Mouse (Mus musculus) layer of hippocampus, postnatal 36 days (tissue): ENCODE measurements around the gene Inpp5e. TPM values are rescaled to one million over a fixed set of nuclear protein-coding genes. Genes with fewer than 3 reads are reported as not detected.
A peak's percentile ranks its signal among the peaks of the same experiment; 100 is the strongest.

ENCODE experiments used
- DNase-seq, 2 experiments: peaks; one replicate each; pipeline ENCODE4 v3.0.0; 2022
- total RNA-seq, 2 experiments: library from RNA; stranded (reverse); gene quantifications; 2 replicates each; pipeline ENCODE4 v1.2.3; 2021

The Inpp5e gene
- total RNA-seq, 2 experiments from 2014 or later, result 21.1 to 22.1 TPM

GRCm38 (mm10) chr2:26362991-26363390 is 46.0 kb downstream of the Inpp5e start:
- no peak for DNase-seq

- no peak for DNase-seq
Measured at GRCm38 (mm10) chr2:26360772-26361171, 48.2 kb downstream of the Inpp5e start, which contains the start of gene Card9. Gene Card9 (minus strand): TSS chr2:26360918.

- no peak for DNase-seq
Measured at GRCm38 (mm10) chr2:26359983-26360382, 49.0 kb downstream of the Inpp5e start.

- no peak for DNase-seq
Measured at GRCm38 (mm10) chr2:26358667-26359320, 50.2 kb downstream of the Inpp5e start.

DNA sequence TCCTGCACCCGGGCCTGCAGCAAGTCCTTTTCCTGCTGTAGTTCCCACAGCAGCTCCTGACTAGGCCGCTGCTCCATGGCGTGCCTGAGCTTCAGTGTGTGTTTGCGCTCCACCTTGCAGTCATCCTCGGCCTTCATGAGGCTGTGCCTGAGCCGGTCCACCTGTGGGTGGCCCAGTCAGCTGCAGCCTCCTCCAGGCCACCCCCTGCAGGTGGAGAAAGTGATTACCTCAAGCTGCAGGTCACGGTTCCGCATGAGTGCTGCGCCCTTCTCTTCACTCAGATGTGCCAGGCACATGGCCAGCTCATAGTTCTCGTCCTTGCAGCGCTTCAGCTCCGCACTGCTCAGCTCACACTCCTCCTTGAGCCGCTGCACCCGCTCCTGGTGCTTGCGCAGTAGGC is 51.5 kb downstream of the Inpp5e start:
- no peak for DNase-seq

DNA sequence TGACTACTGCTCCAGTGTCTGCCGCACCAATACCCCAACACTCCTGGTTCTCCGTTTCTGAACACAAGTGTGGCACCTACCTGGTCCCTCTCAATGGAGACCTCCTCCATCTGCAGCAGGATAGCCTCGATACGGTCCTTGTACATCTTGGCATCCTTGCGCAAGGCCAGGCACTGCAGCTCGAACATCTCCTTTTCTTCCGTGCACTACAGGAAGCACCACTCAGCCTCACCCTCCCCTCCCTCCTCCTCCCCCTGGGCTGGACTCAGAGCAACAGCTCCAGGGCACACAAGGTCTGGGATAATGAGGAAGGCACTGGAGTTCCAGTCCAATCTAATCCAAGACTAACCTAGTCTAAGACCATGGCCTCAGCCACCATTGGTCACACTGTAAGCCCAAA is 52.3 kb downstream of the Inpp5e start:
- no peak for DNase-seq

GRCm38 (mm10) chr2:26356231-26356630 is 52.8 kb downstream of the Inpp5e start:
- DNase-seq, result no peak

- no peak for DNase-seq
Measured at GRCm38 (mm10) chr2:26354401-26354800, 54.6 kb downstream of the Inpp5e start.

DNA sequence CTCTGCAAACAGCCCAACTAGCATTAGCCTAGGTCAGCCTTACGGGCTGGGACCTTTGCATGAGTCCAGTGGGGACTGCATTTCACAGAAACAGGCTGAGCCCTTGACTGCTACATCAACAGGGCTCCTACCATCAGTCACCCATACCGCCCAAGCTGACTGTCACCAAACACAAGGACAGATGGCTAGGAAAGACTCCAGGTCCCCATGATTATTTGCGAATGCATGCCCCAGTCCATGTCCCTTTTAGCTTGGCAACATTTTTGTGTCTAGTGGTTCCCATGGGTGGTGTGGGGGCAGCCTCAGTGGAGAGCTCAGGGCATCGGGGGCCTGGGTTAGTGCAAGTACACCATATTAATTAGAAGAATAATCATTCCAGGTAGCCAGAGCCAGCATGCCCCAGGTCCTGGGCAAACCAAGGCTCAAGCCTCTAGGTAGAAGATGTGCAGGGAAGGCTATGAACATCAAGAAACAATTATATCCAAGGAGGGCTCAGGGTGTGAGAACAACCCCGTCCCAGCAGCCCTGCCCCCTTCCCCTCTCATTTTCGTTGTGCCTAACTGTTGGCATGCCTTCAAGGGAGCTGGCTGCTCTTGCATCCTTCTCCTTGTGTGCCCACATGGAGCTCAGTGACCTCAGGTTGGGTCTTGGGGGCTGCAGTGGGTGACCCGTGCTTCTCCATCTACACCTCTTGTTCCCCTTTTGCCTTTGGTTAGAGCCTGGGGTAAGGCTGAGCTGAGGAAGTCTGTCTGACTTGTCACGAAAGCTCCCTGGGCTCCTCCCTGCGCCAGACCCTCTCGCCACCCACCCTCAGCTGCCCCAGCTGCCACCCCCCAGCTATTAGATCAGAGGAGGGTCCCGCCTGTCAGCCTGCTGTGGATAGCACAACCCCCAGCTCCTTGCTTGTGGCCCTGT is 55.7 kb downstream of the Inpp5e start:
- DNase-seq, result no peak

DNA sequence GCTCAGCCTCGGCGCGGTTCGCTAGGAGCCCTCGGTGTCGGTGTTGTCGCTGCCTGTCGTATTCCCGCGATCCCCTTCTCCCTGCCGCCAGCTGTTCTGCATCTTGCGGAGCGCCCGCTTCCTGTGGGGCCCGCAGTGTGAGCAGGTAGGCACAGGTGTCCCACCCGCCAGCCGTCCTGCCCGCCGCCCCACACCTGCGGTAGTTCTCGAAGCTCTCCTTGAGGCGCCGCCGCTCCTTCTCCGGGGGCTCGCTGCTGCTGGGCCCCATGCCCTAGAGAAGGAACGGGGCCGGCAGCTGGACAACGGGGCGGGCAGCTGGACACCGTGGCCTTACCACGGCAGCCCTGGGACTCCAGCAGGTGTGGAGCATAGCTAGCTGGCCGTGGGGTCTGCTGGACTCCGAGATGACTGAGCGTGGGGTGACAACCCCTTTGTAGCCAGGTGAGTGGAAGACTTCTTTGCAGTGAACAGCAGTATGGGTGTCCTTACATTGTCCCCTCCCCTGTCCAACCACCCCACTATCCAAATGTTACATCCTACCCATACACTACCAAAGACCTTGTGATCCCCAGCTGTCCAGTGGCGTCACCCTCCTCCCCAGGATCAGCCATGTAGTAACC is 56.6 kb downstream of the Inpp5e start:
- peak in 1 of 2 experiments; percentile 49 for DNase-seq

GRCm38 (mm10) chr2:26351358-26352290 is 57.4 kb downstream of the Inpp5e start, which contains the start of gene Dnlz:
Gene Dnlz (minus strand): TSS chr2:26352110.
- DNase-seq, result peak; percentile 92 to 94

GRCm38 (mm10) chr2:26348241-26348640 is 60.8 kb downstream of the Inpp5e start:
- DNase-seq, result no peak

Other genes with a start within 250 kb of the Inpp5e start
- not detected for gene Lhx3, start 200.9 kb downstream of the Inpp5e start, total RNA-seq
- 10 to 100 TPM; 25.6 to 26.2 TPM for gene Qsox2, start 171.7 kb downstream of the Inpp5e start, total RNA-seq
- gene Ccdc187, start 114.6 kb downstream of the Inpp5e start, total RNA-seq, result under 1 TPM; 0.65 to 0.71 TPM
- gene Gpsm1, start 93.7 kb downstream of the Inpp5e start, total RNA-seq, result 10 to 100 TPM; 34.5 to 41.8 TPM
- gene Dnlz, start 57.1 kb downstream of the Inpp5e start, total RNA-seq, result 10 to 100 TPM; 25.7 to 26.5 TPM
- 1 to 10 TPM; 1.6 to 2.1 TPM for gene Card9, start 48.3 kb downstream of the Inpp5e start, total RNA-seq
- gene Snapc4, start 28.6 kb downstream of the Inpp5e start, total RNA-seq, result 10 to 100 TPM; 65.3 to 72.3 TPM
- 100 to 1,000 TPM; 151 to 165 TPM for gene Entr1, start 19.9 kb downstream of the Inpp5e start, total RNA-seq
- gene Pmpca, start 19.9 kb downstream of the Inpp5e start, total RNA-seq, result 10 to 100 TPM; 86.5 to 93.6 TPM
- gene Sec16a, start 36.0 kb upstream of the Inpp5e start, total RNA-seq, result 10 to 100 TPM; 52.9 to 57.5 TPM
- 10 to 100 TPM; 30.4 to 31.4 TPM for gene Notch1, start 107.5 kb upstream of the Inpp5e start, total RNA-seq
- 10 to 100 TPM; 55.1 to 56.1 TPM for gene Egfl7, start 170.8 kb upstream of the Inpp5e start, total RNA-seq
- gene Gm20532, start 177.4 kb upstream of the Inpp5e start, total RNA-seq, result not detected
- 1 to 10 TPM; 1.3 to 2.3 TPM for gene Agpat2, start 195.2 kb upstream of the Inpp5e start, total RNA-seq
- 10 to 100 TPM; 73.2 to 77.5 TPM for gene Fam69b, start 219.3 kb upstream of the Inpp5e start, total RNA-seq